Mouse (Mus musculus): ENCODE results near the gene Calr.

DNA sequence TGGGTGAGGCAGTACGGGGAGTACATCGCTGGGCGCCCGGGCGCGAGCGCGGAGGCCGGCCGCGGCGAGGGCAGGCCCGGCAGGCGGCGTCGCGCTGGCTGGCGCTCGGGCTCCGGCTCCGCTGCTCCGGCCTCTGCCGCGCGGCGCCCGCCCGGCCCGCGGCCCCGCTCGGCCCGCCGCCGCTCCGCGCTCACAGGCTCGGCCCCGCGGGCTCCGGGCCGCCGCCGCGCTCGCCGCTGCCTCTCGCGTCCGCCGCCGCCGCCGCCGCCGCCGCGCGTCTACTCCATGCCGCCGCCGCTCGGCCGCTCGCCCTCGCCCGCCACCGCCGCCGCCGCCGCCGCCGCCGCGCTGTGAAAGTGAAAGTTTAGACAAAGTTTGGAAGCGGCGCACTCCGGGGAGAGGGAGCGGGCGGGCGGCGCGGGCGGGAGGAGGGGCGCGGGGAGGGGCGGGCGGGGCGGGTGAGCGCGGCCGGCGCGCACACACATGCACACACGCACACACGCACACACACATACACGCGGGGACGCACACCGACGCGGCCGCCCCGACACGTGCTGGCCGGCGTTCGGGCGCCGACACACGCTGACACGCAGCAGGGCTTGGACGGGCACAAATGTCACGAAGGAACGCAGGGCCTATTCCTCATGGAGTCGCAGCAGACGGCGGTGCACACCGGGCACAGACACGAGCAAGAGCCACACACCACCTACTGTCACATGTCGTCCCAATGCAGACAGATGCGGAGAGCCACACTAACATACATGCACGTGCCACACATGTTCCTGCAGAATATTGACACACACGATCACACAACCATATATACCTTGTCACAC lies 46.5 kb downstream of the Calr start, which contains the start of gene Nfix:
- TF ChIP-seq POLR2A (IDR thresholded peaks at IDR 0.05; ENCODE audit: borderline replicate concordance, low read depth, low read length) (no peak), CTCF (IDR thresholded peaks at IDR 0.05; ENCODE audit: low read depth, low read length) (no peak)

Measured in bone marrow macrophage, adult 2 months (primary cell).